Mouse (Mus musculus) adrenal gland, postnatal 14 days (tissue): ENCODE measurements around the gene Nmb. TPM values are rescaled to one million over a fixed set of nuclear protein-coding genes. Genes with fewer than 3 reads are reported as not detected.
"Not testable (repeated sequence)": the region's sequence is repeated elsewhere in the genome, so short reads cannot be mapped to it uniquely, and the experiment has no call there.

Experiments
- DNase-seq: peaks from one replicate; pipeline ENCODE4 v3.0.0; 2021; ENCODE audit warnings: mixed read lengths
- long read RNA-seq, 2 experiments: library from polyadenylated mRNA; stranded (forward); transcript quantifications; one replicate each; pipeline ENCODE4 v2.0.0; 2021
- total RNA-seq: library from RNA; stranded (reverse); gene quantifications from 2 replicates; pipeline ENCODE4 v1.2.3, GENCODE M21; 2021

Nmb gene
- 3.6 and 5.9 TPM in 2 replicates for total RNA-seq
- long read RNA-seq, experiment 1, partial matches to known transcripts = 0 of 2 reads
- long read RNA-seq, experiment 1, other reads (novel, unspliced or antisense) = 1 of 2 reads
- long read RNA-seq, experiment 2 = 0 reads

GRCm38 (mm10) chr7:80904921-80905515 is at the start of gene Nmb:
Gene Nmb (minus strand): TSS chr7:80905076.
- DNase-seq = peak; percentile 85

DNA sequence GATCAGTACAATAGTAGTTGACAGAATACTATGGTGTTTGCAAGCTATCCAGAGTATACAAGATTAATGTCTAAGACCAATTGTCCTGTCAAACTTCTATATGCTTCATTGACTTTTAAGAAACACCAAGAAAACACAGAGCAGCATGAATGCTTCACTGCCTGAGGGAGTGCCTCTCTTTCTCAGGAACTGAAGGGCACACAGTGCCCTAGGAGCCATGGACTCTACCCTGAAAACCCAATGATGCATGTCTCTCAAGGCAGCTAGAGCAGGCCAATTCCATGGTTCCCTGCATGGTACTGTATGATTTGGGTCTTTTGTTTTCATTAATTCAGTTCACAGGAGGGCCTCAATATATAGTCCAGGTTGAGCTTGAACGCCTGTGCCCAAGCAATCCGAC is 49.4 kb upstream of the Nmb start:
- no peak for DNase-seq

DNA sequence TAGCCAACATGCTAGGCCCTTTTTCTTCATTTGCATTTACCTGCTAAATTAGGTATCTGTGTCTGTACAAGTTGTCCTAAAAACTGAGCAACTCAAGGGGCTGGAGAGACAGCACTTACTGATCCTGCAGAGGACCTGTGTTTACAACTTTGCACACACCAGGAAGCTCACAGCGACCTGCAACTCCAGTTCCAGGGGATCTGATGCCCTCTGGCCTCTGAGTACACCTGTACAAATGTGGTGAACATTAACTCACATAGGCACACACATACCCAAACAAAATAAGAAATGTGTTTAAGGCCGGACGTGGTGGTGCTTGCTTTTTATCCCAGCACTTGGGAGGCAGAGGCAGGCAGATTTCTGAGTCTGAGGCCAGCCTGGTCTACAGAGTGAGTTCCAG is 47.3 kb upstream of the Nmb start:
- no peak for DNase-seq

GRCm38 (mm10) chr7:80951461-80951860 is 46.6 kb upstream of the Nmb start:
- DNase-seq = no peak

DNA sequence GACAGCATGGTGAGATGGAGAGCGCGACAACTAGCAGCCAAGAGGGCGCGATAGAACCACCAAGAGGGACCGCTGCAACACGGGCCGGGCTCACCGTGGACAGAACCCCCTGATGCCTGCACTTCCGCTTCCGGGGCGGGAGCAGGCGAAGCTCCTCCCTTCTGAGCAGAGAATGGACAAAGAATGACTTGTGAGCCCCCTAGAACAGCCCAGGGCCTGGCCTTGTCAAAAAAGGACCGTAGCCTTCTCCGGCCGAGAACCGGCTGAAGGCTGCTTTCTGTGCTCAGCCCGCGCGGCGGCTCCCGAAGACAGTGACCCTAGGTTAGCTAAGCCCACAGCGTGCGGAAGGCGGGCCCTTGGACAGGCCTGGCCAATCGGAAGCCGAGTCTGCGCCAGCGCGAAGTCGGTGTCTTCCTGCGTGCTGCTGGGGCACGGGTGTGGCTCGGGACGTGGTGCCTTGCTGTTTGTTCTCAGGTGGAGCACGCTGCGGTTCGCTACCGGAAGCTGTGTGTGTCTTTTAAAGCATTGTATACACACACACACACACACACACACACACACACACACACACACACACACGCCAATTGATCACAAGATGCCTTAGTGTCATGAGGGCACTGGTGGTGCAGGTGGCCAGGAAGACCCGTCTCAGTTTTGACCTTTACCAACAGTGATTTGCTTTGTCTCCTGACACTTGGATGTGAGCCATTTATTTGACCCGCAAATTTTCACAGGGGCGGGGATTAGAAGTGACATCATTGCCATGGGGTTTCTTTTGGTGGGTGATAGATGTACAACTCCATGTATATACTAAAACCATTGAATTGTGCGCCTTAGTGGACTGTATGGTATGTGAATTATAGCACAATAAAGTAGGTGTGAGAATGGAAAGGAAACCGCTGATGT is 42.8 kb upstream of the Nmb start, which contains the start of gene Sec11a:
Gene Sec11a, minus strand, starts transcription at position 336 of the 906 bp plus-strand sequence.
- peak; percentile 95 for DNase-seq

- DNase-seq = no peak
These were observed 34.9 kb upstream of the Nmb start for GRCm38 (mm10) chr7:80939808-80940207.

- not testable (repeated sequence) for DNase-seq
These were observed 32.4 kb upstream of the Nmb start for GRCm38 (mm10) chr7:80937304-80937666.

DNA sequence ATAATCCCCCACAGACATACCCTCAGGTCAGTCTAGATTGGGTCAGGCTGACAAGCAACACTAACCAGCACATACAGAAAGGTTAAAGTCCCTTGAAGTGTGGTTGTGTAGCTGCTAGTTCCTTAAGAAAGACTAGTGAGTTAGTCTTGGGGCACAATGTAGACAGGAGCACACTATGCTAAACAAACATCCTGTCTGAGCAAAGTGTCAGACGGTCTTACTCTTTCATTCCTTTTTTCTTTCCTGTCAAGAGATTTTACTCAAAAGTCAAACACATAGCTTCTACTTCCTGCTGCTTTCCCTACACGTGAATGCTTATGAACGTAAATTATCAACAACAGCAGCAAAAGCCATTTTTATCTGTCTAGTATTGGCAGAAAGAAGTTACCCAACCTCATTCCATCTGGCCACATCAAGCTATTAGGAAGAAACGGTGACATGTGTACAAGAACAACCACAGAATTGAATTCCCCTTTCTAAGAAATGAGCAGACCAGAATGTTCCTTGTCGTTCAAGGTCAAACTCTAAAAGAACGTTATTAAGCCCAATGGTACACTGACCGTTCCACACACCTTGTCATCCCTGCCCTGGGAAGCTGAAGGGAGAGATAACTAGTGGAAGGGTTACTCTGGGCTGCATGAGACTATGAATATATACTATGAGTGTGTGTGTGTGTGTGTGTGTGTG is 31.9 kb upstream of the Nmb start:
- not testable (repeated sequence) for DNase-seq

DNA sequence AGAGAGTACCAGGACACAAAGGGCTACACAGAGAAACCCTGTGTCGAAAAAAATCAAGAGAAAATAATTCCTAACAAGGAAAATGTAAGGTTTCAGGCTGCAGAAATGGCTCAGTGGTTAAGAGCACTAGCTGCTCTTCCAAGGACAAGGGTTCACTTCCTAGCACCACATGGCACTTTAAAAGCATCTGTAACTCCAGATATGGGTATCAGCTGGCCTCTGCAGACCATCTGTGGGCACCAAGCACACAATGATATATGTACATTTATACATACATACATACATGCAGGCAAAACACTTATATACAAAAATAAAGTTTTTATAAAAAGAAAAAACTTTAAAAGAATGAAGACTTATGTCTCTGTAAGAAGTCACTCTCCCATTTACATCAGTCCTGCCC is 31.0 kb upstream of the Nmb start:
- no peak for DNase-seq

DNA sequence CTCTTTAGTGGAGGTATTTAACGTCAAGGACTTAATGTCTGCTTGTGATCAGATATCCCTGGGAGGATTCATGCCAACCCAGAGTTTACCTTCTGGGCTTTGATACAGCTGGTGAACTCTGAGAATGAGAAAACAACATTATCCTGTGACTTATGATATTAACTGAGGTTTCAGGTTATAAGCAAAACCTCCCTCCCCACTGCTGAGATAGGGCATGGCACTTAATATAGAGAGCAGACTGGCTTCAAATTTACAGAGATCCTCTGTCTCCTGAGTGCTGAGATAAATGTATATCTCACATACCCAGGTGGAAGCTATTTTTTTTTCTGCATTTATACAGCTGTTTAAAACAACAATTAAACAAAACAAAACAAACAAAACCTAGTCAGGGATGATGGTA is 27.9 kb upstream of the Nmb start:
- DNase-seq = no peak

GRCm38 (mm10) chr7:80931618-80932207 is 26.8 kb upstream of the Nmb start:
- DNase-seq = no peak

- DNase-seq = no peak
These were observed 18.3 kb upstream of the Nmb start for GRCm38 (mm10) chr7:80923165-80923564.

- no peak for DNase-seq
These were observed 14.8 kb upstream of the Nmb start for GRCm38 (mm10) chr7:80919647-80920008.

DNA sequence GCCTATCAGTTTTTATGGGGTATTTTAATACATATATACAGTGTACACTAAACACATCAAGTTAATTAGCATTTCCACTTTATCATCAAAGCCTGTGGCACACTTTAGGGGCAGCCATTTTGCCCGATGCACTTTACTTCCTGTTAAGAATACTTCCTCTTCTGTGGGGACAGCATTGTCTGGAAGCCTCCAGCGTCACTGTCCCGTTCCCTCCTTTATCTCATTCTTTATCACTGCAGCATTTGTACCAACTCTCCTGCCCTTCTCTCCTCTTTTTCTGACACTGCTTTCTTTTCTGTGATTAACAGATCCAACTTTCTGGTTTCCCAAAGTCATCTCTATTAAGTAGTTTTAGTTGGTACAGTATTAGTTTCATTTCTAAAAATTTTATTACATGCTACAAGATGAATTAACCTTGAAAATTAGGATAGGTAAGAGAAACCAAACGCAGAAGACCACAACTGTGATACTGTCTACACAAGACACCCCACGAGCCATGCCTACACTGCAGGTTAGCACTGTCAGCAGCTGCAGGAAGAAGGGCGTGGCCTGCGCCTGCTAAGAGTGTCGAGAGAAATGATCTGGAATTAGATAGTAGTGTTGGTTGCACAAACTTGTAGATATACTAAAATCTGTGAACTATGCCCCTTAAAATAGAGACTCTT is 14.2 kb upstream of the Nmb start:
- DNase-seq = no peak

DNA sequence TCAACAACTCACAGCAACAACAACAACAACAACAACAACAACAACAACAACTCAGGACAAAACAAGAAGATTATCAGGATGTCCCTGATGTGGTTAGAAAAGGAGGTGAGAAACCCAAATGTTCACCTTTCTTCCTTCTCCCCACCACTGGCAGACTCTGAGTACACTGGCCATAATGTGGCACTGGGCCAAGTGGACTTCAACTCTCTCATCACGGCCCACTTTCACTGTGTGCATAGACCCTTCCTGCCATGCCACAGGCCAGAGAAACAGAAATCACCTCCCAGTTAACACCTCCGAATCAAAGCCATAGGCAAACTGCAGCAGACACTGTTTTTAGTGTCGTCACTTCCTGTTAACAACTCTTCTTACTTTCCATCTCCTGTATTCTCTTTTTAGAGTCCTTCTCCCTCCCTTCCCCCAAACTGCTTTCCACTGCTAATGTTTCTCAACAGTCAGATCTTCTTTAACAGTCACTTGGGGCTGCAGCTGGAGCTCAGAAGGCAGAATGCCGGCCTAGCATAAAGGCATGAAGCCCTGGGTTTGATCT is 13.1 kb upstream of the Nmb start:
- DNase-seq = no peak

GRCm38 (mm10) chr7:80912496-80912895 is 7.6 kb upstream of the Nmb start:
- DNase-seq = no peak

GRCm38 (mm10) chr7:80911053-80911452 is 6.2 kb upstream of the Nmb start:
- no peak for DNase-seq

DNA sequence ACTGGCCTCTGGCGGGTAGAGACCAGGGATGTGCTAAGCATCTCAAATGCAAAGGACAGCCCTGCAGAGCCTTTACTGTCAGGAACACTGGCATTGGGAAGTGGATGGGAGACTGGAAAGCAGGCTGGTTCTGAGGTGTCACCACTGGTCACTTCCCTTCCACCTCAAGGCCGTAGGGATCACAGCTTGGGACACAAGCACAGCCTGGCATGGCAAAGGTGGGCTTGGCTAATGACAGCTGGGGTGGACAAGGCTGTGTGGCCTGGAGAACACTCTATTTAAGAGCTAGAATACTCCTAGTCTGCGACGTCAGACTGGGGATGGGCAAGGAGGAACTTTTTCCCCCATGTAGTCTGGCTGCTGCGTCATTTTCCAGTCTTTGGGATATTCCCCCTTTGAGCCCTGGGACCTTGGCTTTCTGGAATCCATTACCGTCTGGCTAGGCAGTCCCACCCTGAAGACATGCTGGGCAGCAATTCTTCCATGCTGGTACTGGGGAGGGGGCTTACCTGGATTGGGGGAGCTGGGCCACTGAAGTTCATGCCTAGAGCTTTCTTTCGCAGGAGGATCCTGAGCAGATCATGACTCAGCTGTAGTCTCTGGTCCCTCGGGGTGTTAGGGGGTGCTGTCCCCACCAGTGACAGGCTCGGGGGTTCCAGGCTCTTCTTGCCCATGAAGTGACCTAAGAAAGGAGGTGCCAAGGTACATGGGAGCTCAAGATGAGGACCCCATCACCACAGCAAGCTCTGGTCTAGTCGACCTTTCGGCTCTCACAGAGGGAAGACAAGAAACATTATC is 1.1 kb downstream of the Nmb start:
- DNase-seq = no peak

GRCm38 (mm10) chr7:80901541-80902274 is 3.2 kb downstream of the Nmb start:
- DNase-seq = peak; percentile 22

GRCm38 (mm10) chr7:80900944-80901501 is 3.9 kb downstream of the Nmb start, which contains the start of gene Wdr73:
Gene Wdr73 (minus strand): TSS chr7:80901269.
- DNase-seq = peak; percentile 96
